ENCODE assay signal across 16 mouse cellular contexts in the genomic region with DNA sequence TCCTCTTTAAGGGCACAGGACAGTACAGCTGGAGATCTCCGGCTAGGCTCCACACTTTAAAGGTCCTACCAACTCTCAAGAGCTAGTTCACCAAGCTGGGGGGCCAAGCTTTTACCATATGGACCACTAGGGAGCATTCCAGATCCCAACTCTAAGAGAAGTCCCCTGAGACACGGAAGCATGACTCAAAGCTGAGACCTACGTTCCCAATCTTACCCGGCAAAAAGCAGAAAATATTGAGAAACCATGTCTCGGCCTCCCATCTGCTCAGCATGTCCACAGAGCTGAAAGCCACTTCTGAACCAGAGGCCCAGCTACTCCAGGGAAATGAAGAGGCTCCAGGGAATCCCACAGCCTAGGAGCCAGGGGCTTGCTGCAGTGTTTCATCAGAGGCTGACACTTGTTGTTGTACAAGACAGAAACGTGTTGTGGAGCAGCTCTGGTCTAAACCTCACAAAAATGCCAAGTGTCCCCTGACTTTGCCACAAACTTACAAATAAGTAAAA.
DNase-seq lines count a peak whose midpoint lies in the region; TF ChIP-seq lines count a peak whose summit lies in the region.
"Had no signal": no experiment of that assay in that cellular context is flagged by ENCODE, and none has a peak within 500 bp of the region (broad histone marks: within the 10 kb centered on the region; RNA-seq: fewer than 3 reads in every experiment).

No protein-coding gene starts in this region.

- H3K27me3 ChIP-seq in heart, adult 2 months (ENCODE audit: control insufficient read depth, insufficient read depth, low read length) = no peaks in the 10 kb centered on the region
- no peaks in the 10 kb centered on the region for H3K27me3 ChIP-seq in limb, embryonic 10.5 days (ENCODE audit: low read depth, poor library complexity, severe bottlenecking)
- H3K27me3 ChIP-seq: embryonic facial prominence, embryonic 15.5 days; forebrain, embryonic 15.5 days; hindbrain, embryonic 15.5 days had no signal

- H3K4me3 ChIP-seq in gastrocnemius, adult 2 months = no peak overlapping the region
- no peak overlapping the region for H3K4me3 ChIP-seq in heart, adult 2 months
- no peak overlapping the region for H3K4me3 ChIP-seq in brown adipose tissue, adult 24 weeks (ENCODE audit: insufficient read depth, low read depth, low read length)
- no peak overlapping the region for H3K4me3 ChIP-seq in limb, embryonic 10.5 days
- H3K4me3 ChIP-seq: embryonic facial prominence, embryonic 15.5 days; erythroblast, embryonic 14.5 days; forebrain, embryonic 10.5 days; forebrain, embryonic 15.5 days; hindbrain, embryonic 15.5 days had no signal

- no peak for TF ChIP-seq CTCF in gastrocnemius, adult 2 months (IDR thresholded peaks at IDR 0.05)
- TF ChIP-seq CTCF in heart, adult 2 months (IDR thresholded peaks at IDR 0.05) = no peak

- 68% methylated on average over 6 of the region's 6 CpGs for WGBS in heart, adult 2 months
- 91% methylated on average over 6 of the region's 6 CpGs for WGBS in limb, embryonic 10.5 days

- intact Hi-C loops in gastrocnemius, adult 2 months (cut with DNase I) = no loop called here
- intact Hi-C loops in gastrocnemius, postnatal 36 days (cut with DNase I) = no loop called here
- intact Hi-C loops in heart, adult 2 months (cut with DNase I) = no loop called here
- intact Hi-C loops in heart, postnatal 10 days (cut with DNase I) = no loop called here

- peak; percentile 23 for DNase-seq in gastrocnemius, adult 2 months
- DNase-seq in gastrocnemius, postnatal 36 days = no peak
- peak; percentile 23 to 24 for DNase-seq in heart, adult 2 months
- DNase-seq in heart, postnatal 10 days = no peak
- DNase-seq in skeletal muscle tissue, adult 2 months (ENCODE audit: low read depth, low spot score) = peak; percentile 43
- no peak for DNase-seq in limb, embryonic 10.5 days (ENCODE audit: low spot score)
- DNase-seq: cerebellum, adult 11 months; cerebellum, adult 8-10 months; embryo, embryonic 11 days; kidney, adult 2 months had no signal

- no peak for TF ChIP-seq POLR2A in heart, adult 2 months (IDR thresholded peaks at IDR 0.05; ENCODE audit: insufficient read depth, low read depth, low read length)

- peak overlapping the region; percentile 38; the same call in 1 of the 2 replicates for H3K27ac ChIP-seq in gastrocnemius, adult 2 months
- H3K27ac ChIP-seq in heart, adult 2 months = no peak overlapping the region
- H3K27ac ChIP-seq in brown adipose tissue, adult 24 weeks (replicated peaks; ENCODE audit: low read depth, low read length) = peak overlapping the region; percentile 78
- H3K27ac ChIP-seq in limb, embryonic 10.5 days = no peak overlapping the region
- H3K27ac ChIP-seq: embryonic facial prominence, embryonic 15.5 days; forebrain, embryonic 15.5 days; hindbrain, embryonic 15.5 days had no signal

- no peak for TF ChIP-seq EP300 in heart, adult 2 months (IDR thresholded peaks at IDR 0.05; ENCODE audit: insufficient read depth, low read depth, low read length)

- peaks cover 2% of the 10 kb centered on the region for H3K4me1 ChIP-seq in heart, adult 2 months (ENCODE audit: control insufficient read depth, insufficient read depth, low read length)
- H3K4me1 ChIP-seq in brown adipose tissue, adult 24 weeks (ENCODE audit: control insufficient read depth, insufficient read depth, insufficient read length, low read length) = no peaks in the 10 kb centered on the region; the same call in 1 of the 2 replicates
- H3K4me1 ChIP-seq in limb, embryonic 10.5 days = peaks cover 9% of the 10 kb centered on the region
- H3K4me1 ChIP-seq: forebrain, embryonic 10.5 days; forebrain, embryonic 15.5 days; hindbrain, embryonic 15.5 days had no signal

- no peaks in the 10 kb centered on the region for H3K9me3 ChIP-seq in limb, embryonic 10.5 days (replicated peaks)
- H3K9me3 ChIP-seq: embryonic facial prominence, embryonic 15.5 days; forebrain, embryonic 15.5 days; hindbrain, embryonic 15.5 days had no signal

- H3K9ac ChIP-seq in heart, adult 2 months (ENCODE audit: low read depth, low read length) = no peak overlapping the region
- H3K9ac ChIP-seq: embryonic facial prominence, embryonic 15.5 days; forebrain, embryonic 15.5 days; hindbrain, embryonic 15.5 days had no signal

- no peaks in the 10 kb centered on the region for H3K79me2 ChIP-seq in heart, adult 2 months (replicated peaks; ENCODE audit: control insufficient read depth, insufficient read depth, low read length)

- no peaks in the 10 kb centered on the region for H3K36me3 ChIP-seq in heart, adult 2 months (ENCODE audit: control insufficient read depth, insufficient read depth, low read length)
- H3K36me3 ChIP-seq in limb, embryonic 10.5 days = no peaks in the 10 kb centered on the region
- H3K36me3 ChIP-seq: embryonic facial prominence, embryonic 15.5 days; forebrain, embryonic 10.5 days; forebrain, embryonic 15.5 days; hindbrain, embryonic 15.5 days had no signal

Comparison
In these comparisons a context has a peak if more than half of its experiments do, and no peak if none do; other contexts are left out.
1. DNase-seq: peak in gastrocnemius, adult 2 months (single experiment), heart, adult 2 months (2 of 2) and skeletal muscle tissue, adult 2 months (single experiment); none in gastrocnemius, postnatal 36 days (0 of 2), heart, postnatal 10 days (0 of 2) and limb, embryonic 10.5 days (single experiment).
2. H3K27ac ChIP-seq: peak in gastrocnemius, adult 2 months (single experiment) and brown adipose tissue, adult 24 weeks (single experiment); none in heart, adult 2 months (single experiment) and limb, embryonic 10.5 days (single experiment).